Mouse (Mus musculus) forebrain, postnatal 0 days (tissue): ENCODE results near the gene Naa80. TPM values are rescaled to one million over a fixed set of nuclear protein-coding genes. Genes with fewer than 3 reads are reported as not detected.

Experiments used
- ATAC-seq: fragments of 200-750 bp; cut with Nextera tagmentation; 2 replicates; pipeline ENCODE4 v1.8.0; 2017; ENCODE audit warnings: mild to moderate bottlenecking, moderate library complexity
- DNase-seq: peaks from one replicate; pipeline ENCODE4 v3.0.0-alpha.2; 2015
- H3K27ac ChIP-seq: fragments of 300-500 bp; sonication (generic); 2 replicates; pipeline ENCODE4 v1.5.1; 2014; ENCODE audit warnings: low read depth, mild to moderate bottlenecking, antibody characterized with exemption, low read length, moderate library complexity, mixed read lengths
- H3K27me3 ChIP-seq: fragments of 300-500 bp; sonication (generic); 2 replicates; pipeline ENCODE4 v1.6.1; 2014; ENCODE audit warnings: mild to moderate bottlenecking, low read length, mixed read lengths; ENCODE audit not compliant: insufficient read depth
- H3K36me3 ChIP-seq: fragments of 300-500 bp; sonication (generic); 2 replicates; pipeline ENCODE4 v1.6.1; 2014; ENCODE audit warnings: mild to moderate bottlenecking, moderate library complexity; ENCODE audit not compliant: insufficient read depth
- H3K4me1 ChIP-seq: fragments of 300-500 bp; sonication (generic); 2 replicates; pipeline ENCODE4 v1.6.1; 2014; ENCODE audit warnings: antibody characterized with exemption; ENCODE audit not compliant: insufficient read depth
- H3K4me2 ChIP-seq: fragments of 300-500 bp; sonication (generic); 2 replicates; pipeline ENCODE4 v1.6.1; 2014; ENCODE audit warnings: low read depth, mild to moderate bottlenecking, moderate library complexity
- H3K4me3 ChIP-seq: fragments of 300-500 bp; sonication (generic); 2 replicates; pipeline ENCODE4 v1.5.1; 2014; ENCODE audit warnings: low read depth, low read length, mixed read lengths
- H3K9ac ChIP-seq: fragments of 300-500 bp; sonication (generic); 2 replicates; pipeline ENCODE4 v1.6.1; 2014; ENCODE audit warnings: mild to moderate bottlenecking
- H3K9me3 ChIP-seq: fragments of 300-500 bp; sonication (generic); 2 replicates; pipeline ENCODE4 v1.6.1; 2016; ENCODE audit warnings: low read length
- CTCF ChIP-seq: sonication (generic); IDR thresholded peaks from 2 replicates; pipeline ENCODE4 v1.5.1; 2016; ENCODE audit warnings: antibody characterized with exemption, control low read depth, low read depth
- WGBS: fragments of 180-500 bp; shearing (Covaris S2); extraction: QIAGEN DNeasy Blood & Tissue Kit; methylation state at CpG from one replicate; pipeline ENCODE4 v1.1.7; 2014; 5-methylcytosine and 5-hydroxymethylcytosine counted together
- polyA plus RNA-seq: library from polyadenylated mRNA; unstranded; fragments of >200 nt; fragmentation: Nextera tagmentation; extraction: Ambion mirVana; gene quantifications from 2 replicates; pipeline ENCODE4 v1.2.1, GENCODE M21; 2015
- total RNA-seq: library from RNA; depleted of rRNA; stranded (reverse); fragments of >200 nt; gene quantifications from 2 replicates; pipeline ENCODE4 v1.2.3, GENCODE M21; 2014; rRNA removed

Gene Naa80
- total RNA-seq (15.8 and 27.0 TPM in 2 replicates), polyA plus RNA-seq (18.8 and 21.3 TPM in 2 replicates)

GRCm38 (mm10) chr9:107578587-107578986, at the start of gene Naa80:
Naa80 (plus strand) TSS chr9:107578887.
- Histone ChIP-seq H3K9me3 (no peaks in the 10 kb centered on the region), H3K9ac (0 out of 2 replicates have a peak within 1 kb of the TSS, but pooled peaks have one; percentile 14), H3K27me3 (no peaks in the 10 kb centered on the region), H3K4me3 (no peak within 1 kb of the TSS), H3K4me1 (peaks cover 6% of the 10 kb centered on the region; the same call in 1 of the 2 replicates), H3K36me3 (peaks cover 14% of the 10 kb centered on the region), H3K27ac (peak within 1 kb of the TSS; percentile 35; the same call in 1 of the 2 replicates), H3K4me2 (0 out of 2 replicates have a peak within 1 kb of the TSS, but pooled peaks have one; percentile 83)
- DNase-seq = no peak
- 79% methylated on average over 3 of the region's 3 CpGs for WGBS
- TF ChIP-seq CTCF = no peak
- no peak for ATAC-seq

DNA sequence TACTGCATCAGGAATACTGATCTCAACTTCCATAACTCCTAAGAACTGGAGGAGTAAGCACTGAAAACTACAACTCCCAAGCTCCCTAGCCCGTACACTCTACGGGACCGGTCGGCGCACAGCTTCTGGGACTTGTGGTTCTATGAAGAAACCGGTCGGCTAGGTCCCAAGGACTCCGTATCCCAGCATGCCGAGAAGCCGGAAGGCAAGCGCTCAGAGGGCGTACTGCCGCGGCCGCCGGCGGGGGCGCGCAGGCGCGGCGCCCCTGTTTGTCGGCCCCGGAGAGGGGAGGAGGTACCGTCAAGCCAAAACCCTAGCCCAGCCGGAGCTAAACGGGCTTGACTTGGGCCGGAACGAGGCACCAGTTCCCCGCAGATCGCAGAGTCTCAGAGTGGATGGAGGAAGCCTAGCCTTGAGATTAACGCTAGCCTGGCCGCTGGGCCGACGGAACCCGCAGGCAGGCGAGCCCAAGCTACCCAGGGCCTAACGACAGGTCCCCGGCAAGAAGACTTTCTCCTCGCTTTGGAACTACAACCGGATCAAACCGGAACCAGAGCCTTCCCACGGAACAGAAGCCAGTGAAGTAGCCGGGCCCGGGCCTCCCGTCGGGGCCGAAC, 44.8 kb upstream of the Naa80 start, which contains the start of gene Tmem115:
TSS of gene Tmem115 (plus strand) at position 155 of the 617 bp plus-strand sequence.
- Histone ChIP-seq H3K27me3 (no peaks in the 10 kb centered on the region), H3K4me1 (peaks cover 22% of the 10 kb centered on the region), H3K9me3 (no peaks in the 10 kb centered on the region), H3K4me2 (peak within 1 kb of the TSS; percentile 98), H3K4me3 (peak within 1 kb of the TSS; percentile 90), H3K27ac (peak within 1 kb of the TSS; percentile 85), H3K9ac (peak within 1 kb of the TSS; percentile 85), H3K36me3 (peaks cover 16% of the 10 kb centered on the region)
- WGBS = under 1% methylated on average over 48 of the region's 48 CpGs
- DNase-seq = peak; percentile 98
- peak; percentile 52 for TF ChIP-seq CTCF
- ATAC-seq = peak; percentile 100

DNA sequence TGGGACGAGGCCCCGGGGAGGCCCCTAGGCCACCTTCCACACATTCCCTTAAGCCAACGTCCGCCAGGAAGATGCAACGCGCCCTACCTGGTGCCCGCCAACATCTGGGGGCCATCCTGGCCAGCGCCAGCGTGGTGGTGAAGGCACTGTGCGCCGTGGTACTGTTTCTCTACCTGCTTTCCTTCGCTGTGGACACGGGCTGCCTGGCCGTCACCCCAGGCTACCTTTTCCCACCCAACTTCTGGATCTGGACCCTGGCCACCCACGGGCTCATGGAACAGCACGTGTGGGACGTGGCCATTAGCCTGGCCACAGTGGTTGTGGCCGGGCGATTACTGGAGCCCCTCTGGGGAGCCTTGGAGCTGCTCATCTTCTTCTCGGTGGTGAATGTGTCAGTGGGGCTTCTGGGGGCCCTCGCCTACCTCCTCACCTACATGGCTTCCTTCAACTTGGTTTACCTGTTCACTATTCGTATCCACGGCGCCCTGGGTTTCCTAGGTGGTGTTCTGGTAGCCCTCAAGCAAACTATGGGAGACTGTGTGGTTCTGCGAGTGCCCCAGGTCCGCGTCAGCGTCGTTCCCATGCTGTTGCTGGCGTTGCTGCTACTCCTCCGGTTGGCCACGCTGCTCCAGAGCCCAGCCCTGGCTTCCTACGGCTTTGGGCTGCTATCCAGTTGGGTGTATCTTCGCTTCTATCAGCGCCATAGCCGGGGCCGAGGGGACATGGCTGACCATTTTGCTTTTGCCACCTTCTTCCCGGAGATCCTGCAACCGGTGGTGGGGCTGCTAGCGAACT, 44.1 kb upstream of the Naa80 start:
- no peak for DNase-seq
- peaks cover 23% of the 10 kb centered on the region for H3K36me3 ChIP-seq

DNA sequence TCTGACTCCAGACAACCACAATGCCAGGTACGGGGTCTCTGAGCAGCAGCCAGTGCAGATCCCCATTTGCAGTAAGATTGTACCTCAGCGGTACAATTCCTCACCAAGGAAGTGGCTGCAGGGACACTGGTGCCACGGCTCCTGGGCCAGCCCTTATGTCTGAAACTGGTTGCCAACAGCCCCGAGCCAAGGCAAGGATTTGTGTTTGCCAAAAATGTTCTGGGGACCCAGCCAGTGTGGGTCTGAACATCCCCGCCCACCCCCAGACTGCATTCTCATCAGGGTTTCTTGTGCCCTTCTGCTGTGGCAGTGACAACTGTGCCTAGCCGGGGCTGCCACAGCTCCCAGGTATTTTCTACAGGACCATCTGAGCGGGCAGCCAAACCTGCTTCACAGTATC, 40.5 kb upstream of the Naa80 start:
- Histone ChIP-seq H3K27me3 (no peaks in the 10 kb centered on the region), H3K27ac (no peak overlapping the region), H3K4me1 (peaks cover 36% of the 10 kb centered on the region), H3K4me2 (no peak overlapping the region), H3K36me3 (peaks cover 32% of the 10 kb centered on the region), H3K9me3 (no peaks in the 10 kb centered on the region), H3K4me3 (no peak overlapping the region), H3K9ac (no peak overlapping the region)
- no peak for DNase-seq
- no peak for ATAC-seq
- TF ChIP-seq CTCF = no peak
- WGBS = 76% methylated on average over 7 of the region's 7 CpGs

More for the DNA sequence above, 44.1 kb upstream of the Naa80 start:
- ATAC-seq = no peak
- Histone ChIP-seq H3K27me3 (no peaks in the 10 kb centered on the region), H3K9me3 (no peaks in the 10 kb centered on the region), H3K4me3 (peak overlapping the region; percentile 90), H3K9ac (peak overlapping the region; percentile 85), H3K4me1 (peaks cover 22% of the 10 kb centered on the region), H3K4me2 (peak overlapping the region; percentile 98), H3K27ac (peak overlapping the region; percentile 85)
- under 1% methylated on average over 40 of the region's 40 CpGs for WGBS
- no peak for TF ChIP-seq CTCF

DNA sequence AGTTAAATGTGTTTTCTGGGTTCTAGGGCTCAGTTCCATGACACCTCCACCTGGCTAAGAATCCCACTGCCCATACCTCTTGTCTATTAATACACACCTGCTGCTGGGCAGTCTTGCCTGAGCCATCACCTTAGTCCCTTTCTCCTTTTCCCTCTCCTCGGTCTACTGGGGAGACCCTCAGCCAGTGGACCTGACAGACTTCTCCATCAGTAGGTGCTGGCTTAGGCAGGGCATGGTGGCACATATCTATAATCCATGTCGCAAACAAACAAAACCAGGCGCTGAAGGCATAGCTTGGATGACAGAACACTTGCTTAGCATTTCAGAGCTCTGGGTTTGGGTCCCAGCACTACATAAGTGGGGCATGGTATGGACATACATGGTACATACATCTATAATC, 40.0 kb upstream of the Naa80 start:
- H3K27ac ChIP-seq = no peak overlapping the region
- no peak for DNase-seq
- H3K4me1 ChIP-seq = peaks cover 36% of the 10 kb centered on the region
- H3K4me2 ChIP-seq = no peak overlapping the region
- H3K9me3 ChIP-seq = no peaks in the 10 kb centered on the region
- H3K36me3 ChIP-seq = peaks cover 32% of the 10 kb centered on the region
- no peak overlapping the region for H3K9ac ChIP-seq
- H3K27me3 ChIP-seq = no peaks in the 10 kb centered on the region
- TF ChIP-seq CTCF = no peak
- ATAC-seq = no peak
- H3K4me3 ChIP-seq = no peak overlapping the region
- 95% methylated on average over 3 of the region's 3 CpGs for WGBS

GRCm38 (mm10) chr9:107539940-107540339, 38.7 kb upstream of the Naa80 start:
- no peak for TF ChIP-seq CTCF
- Histone ChIP-seq H3K9me3 (no peaks in the 10 kb centered on the region), H3K4me2 (no peak overlapping the region), H3K27me3 (no peaks in the 10 kb centered on the region), H3K4me3 (no peak overlapping the region), H3K9ac (no peak overlapping the region), H3K4me1 (peaks cover 36% of the 10 kb centered on the region), H3K27ac (no peak overlapping the region), H3K36me3 (peaks cover 42% of the 10 kb centered on the region)
- WGBS = 96% methylated on average over 8 of the region's 8 CpGs
- no peak for DNase-seq
- ATAC-seq = no peak

GRCm38 (mm10) chr9:107540420-107540819, 38.3 kb upstream of the Naa80 start:
- TF ChIP-seq CTCF = no peak
- DNase-seq (no peak), ATAC-seq (no peak)
- WGBS = 76% methylated on average over 4 of the region's 4 CpGs
- Histone ChIP-seq H3K4me2 (no peak overlapping the region), H3K4me1 (peaks cover 34% of the 10 kb centered on the region), H3K9ac (no peak overlapping the region), H3K36me3 (peaks cover 46% of the 10 kb centered on the region), H3K27me3 (no peaks in the 10 kb centered on the region), H3K4me3 (no peak overlapping the region), H3K27ac (no peak overlapping the region), H3K9me3 (no peaks in the 10 kb centered on the region)
